Mouse (Mus musculus) central nervous system, embryonic 18 days (tissue): Measurements from ENCODE around the gene Taf3. TPM values are rescaled to one million over a fixed set of nuclear protein-coding genes. Genes with fewer than 3 reads are reported as not detected.

Source experiments
- polyA plus RNA-seq: library from polyadenylated mRNA; depleted of rRNA; stranded (reverse); fragments of >200 nt; gene quantifications from 2 replicates; pipeline ENCODE4 v1.2.3, GENCODE M21; 2012; rRNA removed

Taf3 gene
- 6.7 and 8.5 TPM in 2 replicates for polyA plus RNA-seq

GRCm38 (mm10) chr2:10048461-10048860, at the start of gene Taf3:
Gene Taf3 (minus strand): TSS chr2:10048596.

DNA sequence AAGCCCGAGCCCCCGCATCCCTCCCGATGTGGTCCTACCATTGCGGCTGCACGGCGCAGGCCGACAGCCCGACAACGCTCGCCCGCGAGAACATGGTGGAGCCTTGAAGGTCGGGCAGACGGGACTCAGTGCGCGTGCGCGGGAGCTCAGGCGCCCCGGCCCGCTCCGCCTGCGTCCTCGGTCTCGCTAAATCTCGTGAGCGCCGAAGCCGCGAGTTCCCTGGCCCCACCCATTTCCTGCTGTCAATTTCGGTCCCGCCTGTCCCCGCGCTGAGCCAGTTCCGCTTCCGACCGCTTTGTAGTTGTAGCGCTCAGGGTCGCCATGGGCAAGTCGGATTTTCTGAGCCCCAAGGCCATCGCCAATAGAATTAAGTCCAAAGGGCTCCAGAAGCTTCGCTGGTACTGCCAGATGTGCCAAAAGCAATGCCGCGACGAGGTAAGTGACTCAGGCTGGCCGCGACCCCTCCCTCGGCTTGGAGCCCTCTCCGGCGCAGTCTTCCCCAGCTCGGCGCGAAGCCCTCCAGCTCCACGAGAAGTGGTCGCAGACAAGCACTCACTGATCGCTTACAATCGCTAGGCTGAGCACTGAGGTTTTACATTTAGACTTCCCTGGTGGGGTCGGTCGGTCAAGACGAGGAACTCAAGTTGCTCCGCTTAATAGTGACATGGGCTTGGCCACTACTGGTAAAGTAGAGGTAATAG, 32.1 kb upstream of the Taf3 start, which contains the start of the genes Atp5c1 and Kin:
Gene Atp5c1, minus strand, starts transcription at position 201 of the 701 bp plus-strand sequence.
Gene Kin, plus strand, starts transcription at position 284 of the 701 bp plus-strand sequence.

GRCm38 (mm10) chr2:9889651-9890183, 158.7 kb downstream of the Taf3 start, which contains the start of gene Gata3:
Gene Gata3 (minus strand): TSS chr2:9890034.

GRCm38 (mm10) chr2:9888913-9889650, 159.3 kb downstream of the Taf3 start, which contains the start of gene 9230102O04Rik:
Gene 9230102O04Rik (minus strand): TSS chr2:9889540.

DNA sequence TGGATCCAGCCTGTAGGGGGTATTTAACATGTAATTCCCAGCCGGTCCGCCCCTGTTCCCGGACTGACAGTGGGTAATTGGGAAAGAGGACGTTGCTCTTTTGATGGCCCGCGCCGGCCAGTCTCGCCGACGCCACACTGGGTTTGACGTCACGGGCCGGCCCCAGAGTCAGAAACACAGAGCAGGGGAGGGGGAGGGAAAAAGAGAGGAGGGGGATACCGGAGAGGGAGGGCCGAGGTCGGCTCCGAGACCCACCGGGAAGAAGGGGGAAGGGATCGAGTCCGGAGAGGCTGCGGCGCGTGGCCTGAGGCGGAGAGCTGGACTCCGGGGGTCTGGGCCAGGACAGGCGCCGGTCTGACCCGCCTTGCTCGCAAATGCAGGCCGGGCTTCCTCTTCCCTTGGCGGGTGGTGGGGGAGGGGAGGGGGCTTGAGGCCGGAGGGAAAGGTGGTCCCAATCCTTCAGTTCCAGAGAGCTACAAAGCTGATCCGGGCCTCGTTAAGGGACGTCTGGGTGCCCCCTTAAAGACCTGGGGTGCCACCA, 167.3 kb downstream of the Taf3 start, which contains the start of gene 4930412O13Rik:
Gene 4930412O13Rik, plus strand, starts transcription at position 202 of the 541 bp plus-strand sequence.

Other genes with a start within 250 kb of the Taf3 start
- gene 4930412O13Rik, start 167.3 kb downstream of the Taf3 start, polyA plus RNA-seq, result 0.67 and 0.74 TPM in 2 replicates
- gene 9230102O04Rik, start 159.1 kb downstream of the Taf3 start, polyA plus RNA-seq, result 0.60 and 0.95 TPM in 2 replicates
- gene Gata3, start 158.6 kb downstream of the Taf3 start, polyA plus RNA-seq, result 5.2 and 5.4 TPM in 2 replicates
- gene Atp5c1, start 31.9 kb upstream of the Taf3 start, polyA plus RNA-seq, result 352 and 395 TPM in 2 replicates
- 17.7 and 18.8 TPM in 2 replicates for gene Kin, start 32.0 kb upstream of the Taf3 start, polyA plus RNA-seq
- 2.8 and 3.1 TPM in 2 replicates for gene Itih2, start 82.8 kb upstream of the Taf3 start, polyA plus RNA-seq
- 5.9 and 7.0 TPM in 2 replicates for gene Itih5, start 105.0 kb upstream of the Taf3 start, polyA plus RNA-seq